Mouse (Mus musculus) testis, postnatal 14 days (tissue): ENCODE measurements around the gene Ehmt2.
A peak's percentile ranks its signal among the peaks of the same experiment; 100 is the strongest.
"Not testable (repeated sequence)": the region's sequence is repeated elsewhere in the genome, so short reads cannot be mapped to it uniquely, and the experiment has no call there.

Source experiments
- DNase-seq: peaks from one replicate; pipeline ENCODE4 v3.0.0; 2021; ENCODE audit warnings: low spot score

Gene Ehmt2

GRCm38 (mm10) chr17:34953258-34953657 lies 55.0 kb downstream of the Ehmt2 start:
- DNase-seq = no peak

- no peak for DNase-seq
Observed at GRCm38 (mm10) chr17:34953904-34954303, 55.6 kb downstream of the Ehmt2 start.

DNA sequence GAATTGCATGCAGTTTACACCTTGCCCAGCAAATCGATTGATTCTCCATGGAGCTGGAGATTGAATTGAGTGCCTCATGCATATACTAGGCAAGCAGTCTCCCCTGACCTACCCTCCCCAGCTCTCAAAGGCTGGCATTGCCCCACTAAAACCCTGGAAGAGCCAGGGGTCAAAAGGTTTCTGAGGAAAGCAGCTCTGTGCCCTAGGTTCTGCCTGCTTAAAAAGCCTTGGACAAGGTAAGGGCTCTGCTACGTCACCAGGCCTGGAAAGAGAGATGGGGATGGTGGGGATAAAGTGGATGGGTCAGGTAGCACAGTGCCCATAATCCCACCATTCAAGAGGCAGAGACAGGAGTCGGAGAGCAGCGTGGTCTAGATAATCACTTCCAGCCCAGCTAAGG lies 56.6 kb downstream of the Ehmt2 start:
- DNase-seq = no peak

DNA sequence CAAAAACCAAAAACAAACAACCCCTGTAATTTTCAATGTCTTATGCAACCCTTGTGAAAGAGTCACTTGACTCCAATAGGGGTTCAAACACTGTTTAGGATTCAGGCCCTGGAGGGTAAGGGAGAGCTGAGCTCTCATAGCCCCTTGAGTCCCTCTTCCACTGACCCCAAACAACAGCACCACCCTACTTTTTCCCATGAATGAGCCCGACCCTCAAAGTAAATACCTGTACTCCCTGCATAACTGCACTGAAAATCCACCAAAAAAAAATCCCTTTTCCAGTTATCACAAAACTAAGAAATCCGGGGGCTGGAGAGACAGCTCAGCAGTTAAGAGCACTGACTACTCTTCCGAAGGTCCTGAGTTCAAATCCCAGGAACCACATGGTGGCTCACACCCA lies 57.6 kb downstream of the Ehmt2 start:
- DNase-seq = no peak

DNA sequence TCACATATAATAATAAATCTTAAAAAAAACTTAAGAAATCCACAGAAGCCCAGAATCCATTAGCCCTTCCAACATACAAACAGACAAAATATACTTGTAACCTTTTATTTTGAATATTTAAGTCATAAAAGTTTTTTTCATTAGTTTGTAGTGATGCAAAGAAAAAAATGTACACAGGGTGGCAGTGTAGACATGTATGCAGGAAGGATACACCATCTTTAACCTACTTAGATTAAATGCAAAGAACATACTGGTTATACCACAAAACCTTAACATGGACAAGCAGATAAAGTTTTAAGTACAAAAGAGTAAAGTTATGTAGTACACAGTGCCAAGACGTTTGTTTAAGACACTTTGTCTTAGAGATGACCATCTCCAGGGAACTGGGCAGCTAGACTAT lies 58.1 kb downstream of the Ehmt2 start:
- DNase-seq = no peak

DNA sequence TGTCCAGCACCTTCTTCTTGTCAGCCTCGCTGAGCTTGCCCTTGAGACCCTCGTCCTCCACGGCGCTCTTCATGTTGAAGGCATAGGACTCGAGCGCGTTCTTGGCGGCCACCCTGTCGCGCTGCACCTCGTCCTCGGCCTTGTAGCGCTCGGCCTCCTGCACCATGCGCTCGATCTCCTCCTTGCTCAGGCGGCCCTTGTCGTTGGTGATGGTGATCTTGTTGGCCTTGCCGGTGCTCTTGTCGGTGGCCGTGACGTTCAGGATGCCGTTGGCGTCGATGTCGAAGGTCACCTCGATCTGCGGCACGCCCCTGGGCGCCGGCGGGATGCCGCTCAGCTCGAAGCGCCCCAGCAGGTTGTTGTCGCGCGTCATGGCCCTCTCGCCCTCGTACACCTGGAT lies 59.0 kb downstream of the Ehmt2 start:
- DNase-seq = not testable (repeated sequence)

- DNase-seq = not testable (repeated sequence)
Observed at GRCm38 (mm10) chr17:34957966-34958365, 59.7 kb downstream of the Ehmt2 start.

GRCm38 (mm10) chr17:34958734-34959129 lies 60.5 kb downstream of the Ehmt2 start:
- not testable (repeated sequence) for DNase-seq

DNA sequence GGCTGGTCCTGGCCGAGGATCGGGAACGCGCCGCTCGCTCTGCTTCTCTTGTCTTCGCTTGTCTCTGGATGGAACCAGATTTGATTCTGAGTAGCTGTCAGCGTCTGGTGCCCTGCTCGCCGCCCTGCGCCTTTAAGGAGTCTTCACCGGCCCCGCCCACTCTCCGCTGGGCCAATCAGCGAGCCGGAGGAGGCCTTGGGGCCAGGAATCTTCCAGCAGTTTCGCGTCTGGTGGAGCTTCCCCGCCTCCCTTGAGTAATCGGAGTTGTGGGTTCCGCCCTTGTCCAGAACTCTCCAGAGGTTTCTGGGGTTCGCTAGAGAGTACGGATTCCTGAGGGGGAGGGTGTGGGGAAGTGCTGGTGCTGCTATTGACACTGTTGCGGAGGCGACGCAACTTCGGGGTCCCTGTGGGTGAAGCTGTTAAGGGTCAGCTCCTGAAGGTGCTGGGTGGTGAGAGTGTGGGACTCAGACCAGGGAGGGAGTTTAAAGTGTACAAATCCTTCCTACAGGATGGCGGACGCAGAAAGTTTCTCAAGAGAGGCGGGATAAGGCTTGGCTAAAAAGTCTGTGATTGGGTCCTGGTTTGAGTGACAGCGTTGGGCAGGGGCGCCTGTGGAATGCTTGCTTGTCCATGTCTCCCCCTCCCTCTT lies 61.0 kb downstream of the Ehmt2 start, which contains the start of gene Hspa1b:
Gene Hspa1b, minus strand, starts transcription at position 109 of the 649 bp plus-strand sequence.
- DNase-seq = peak; percentile 84

- no peak for DNase-seq
Observed at GRCm38 (mm10) chr17:34959881-34960515, 61.7 kb downstream of the Ehmt2 start.

DNA sequence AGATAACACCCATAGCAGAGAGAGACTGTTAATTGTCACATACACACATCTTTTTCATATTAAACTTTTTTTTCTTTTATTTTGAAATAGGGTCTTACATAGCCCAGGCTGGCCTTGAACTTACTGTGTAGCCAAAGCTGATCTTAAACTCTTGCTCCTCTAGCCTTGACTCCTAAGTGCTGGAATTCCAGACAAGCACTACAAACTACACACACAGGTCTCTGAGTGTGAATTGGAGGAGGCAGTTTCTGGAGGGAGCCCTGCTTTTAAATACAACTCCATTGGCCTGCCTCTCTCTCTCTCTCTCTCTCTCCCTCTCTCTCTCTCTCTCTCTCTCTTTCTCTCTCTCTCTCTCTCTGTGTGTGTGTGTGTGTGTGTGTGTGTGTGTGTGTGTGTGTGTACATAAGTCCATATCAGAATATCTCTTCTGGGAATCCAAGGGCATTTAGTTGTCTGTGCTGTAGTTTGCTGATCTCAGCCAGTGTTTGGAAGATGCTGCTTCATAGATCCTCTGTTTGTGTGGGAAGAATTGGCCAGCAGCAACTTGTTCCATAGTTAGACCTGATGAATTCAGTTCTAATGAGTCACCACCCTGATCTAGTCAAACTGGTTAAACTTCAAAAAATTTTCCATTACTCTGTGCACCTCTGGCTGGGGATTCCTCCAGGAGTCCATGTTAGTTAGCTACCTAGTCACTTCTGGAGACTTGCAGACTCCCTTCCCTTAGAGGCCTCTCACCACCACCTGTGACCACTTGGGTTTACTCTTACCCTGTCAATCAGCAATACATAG lies 62.6 kb downstream of the Ehmt2 start:
- no peak for DNase-seq

DNA sequence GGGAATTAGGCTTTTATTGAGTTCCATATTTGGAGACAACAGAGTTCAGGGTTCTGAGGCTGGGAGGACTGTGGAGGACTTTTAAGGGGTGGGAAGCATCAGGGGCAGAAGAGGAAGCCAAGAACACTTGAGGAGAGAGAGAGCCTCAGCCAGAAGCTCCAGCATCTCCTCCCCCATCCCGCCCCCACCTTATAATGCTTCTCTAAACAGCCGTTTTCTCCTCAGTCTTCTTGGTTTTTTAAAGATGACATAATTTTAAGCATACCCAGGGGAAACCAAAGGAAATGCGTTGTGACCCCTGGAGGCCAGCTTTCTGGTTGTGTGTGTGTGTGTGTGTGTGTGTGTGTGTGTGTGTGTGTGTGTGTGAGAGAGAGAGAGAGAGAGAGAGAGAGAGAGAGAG lies 63.9 kb downstream of the Ehmt2 start:
- DNase-seq = peak; percentile 48

DNA sequence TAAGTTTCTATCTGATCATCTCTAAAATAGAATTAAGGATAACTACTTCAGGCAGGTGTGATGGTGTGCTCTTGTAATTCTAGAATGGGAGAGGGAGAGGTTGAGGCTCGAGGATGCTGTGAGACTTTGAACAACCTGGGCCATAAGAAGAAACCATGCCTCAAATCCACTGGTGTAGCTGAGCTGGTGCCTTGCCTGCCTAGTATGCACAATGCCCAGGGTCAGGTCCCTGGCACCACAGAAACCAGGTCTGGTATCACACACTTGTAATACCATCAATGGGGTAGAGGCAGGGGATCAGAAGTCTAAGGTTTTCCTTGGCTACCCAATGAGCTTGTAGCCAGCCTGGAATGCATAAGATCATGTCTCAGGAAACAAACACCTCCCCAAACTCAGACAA lies 64.6 kb downstream of the Ehmt2 start:
- DNase-seq = no peak
